Mouse (Mus musculus) MEL (cell line): ENCODE results near the gene Enox1.

Source experiments
- CHD2 ChIP-seq: IDR thresholded peaks from 2 replicates; pipeline ENCODE4 v1.6.1; 2011; ENCODE audit warnings: low read length, improper control_type of control experiment
- CTCF ChIP-seq, 3 experiments: IDR thresholded peaks in 2 of 3; conservative IDR thresholded peaks in 1 of 3; 2 replicates each; pipeline ENCODE4 v1.5.1; 2011 to 2012; ENCODE audit warnings: low read length in 3 of 3, low read depth in 2 of 3, mild to moderate bottlenecking in 2 of 3, improper control_type of control experiment in 1 of 3, inconsistent platforms in 1 of 3, mixed read lengths in 1 of 3, moderate library complexity in 1 of 3; ENCODE audit not compliant: control insufficient read depth in 1 of 3, insufficient read depth in 1 of 3, poor library complexity in 1 of 3, severe bottlenecking in 1 of 3
- E2F4 ChIP-seq: IDR thresholded peaks from 2 replicates; pipeline ENCODE4 v1.6.1; 2011; ENCODE audit warnings: low read depth, low read length, improper control_type of control experiment, borderline replicate concordance
- EP300 ChIP-seq, 2 experiments: IDR thresholded peaks; 2 replicates each; pipeline ENCODE4 v1.6.1; 2011; ENCODE audit warnings: improper control_type of control experiment in 2 of 2, low read length in 2 of 2, low read depth in 1 of 2, mild to moderate bottlenecking in 1 of 2
- JUND ChIP-seq: IDR thresholded peaks from 2 replicates; pipeline ENCODE4 v1.6.1; 2011; ENCODE audit warnings: low read depth, mild to moderate bottlenecking, improper control_type of control experiment, low read length
- POLR2A ChIP-seq, 2 experiments: IDR thresholded peaks; 2 replicates each; pipeline ENCODE4 v1.6.1; 2011 to 2012; ENCODE audit warnings: low read length in 2 of 2, mild to moderate bottlenecking in 2 of 2, control low read depth in 1 of 2, improper control_type of control experiment in 1 of 2, low read depth in 1 of 2, moderate library complexity in 1 of 2; ENCODE audit not compliant: control insufficient read depth in 1 of 2, insufficient read depth in 1 of 2, poor library complexity in 1 of 2
- POLR2AphosphoS5 ChIP-seq: IDR thresholded peaks from 2 replicates; pipeline ENCODE4 v1.6.1; 2012; ENCODE audit warnings: low read depth, borderline replicate concordance, mild to moderate bottlenecking, inconsistent platforms, low read length, moderate library complexity, mixed read lengths
- SMC3 ChIP-seq: IDR thresholded peaks from 2 replicates; pipeline ENCODE4 v1.6.1; 2011; ENCODE audit warnings: low read depth, low read length, improper control_type of control experiment
- ZC3H11A ChIP-seq: IDR thresholded peaks from 2 replicates; pipeline ENCODE4 v1.6.1; 2012; ENCODE audit warnings: low read depth, mild to moderate bottlenecking, inconsistent platforms, low read length, improper control_type of control experiment
- ZMIZ1 ChIP-seq: IDR thresholded peaks from 2 replicates; pipeline ENCODE4 v1.6.1; 2012; ENCODE audit warnings: low read depth, mild to moderate bottlenecking, inconsistent platforms, low read length, improper control_type of control experiment, moderate library complexity
- ZNF384 ChIP-seq: IDR thresholded peaks from 2 replicates; pipeline ENCODE4 v1.6.1; 2012; ENCODE audit warnings: low read depth, mild to moderate bottlenecking, inconsistent platforms, low read length, improper control_type of control experiment

DNA sequence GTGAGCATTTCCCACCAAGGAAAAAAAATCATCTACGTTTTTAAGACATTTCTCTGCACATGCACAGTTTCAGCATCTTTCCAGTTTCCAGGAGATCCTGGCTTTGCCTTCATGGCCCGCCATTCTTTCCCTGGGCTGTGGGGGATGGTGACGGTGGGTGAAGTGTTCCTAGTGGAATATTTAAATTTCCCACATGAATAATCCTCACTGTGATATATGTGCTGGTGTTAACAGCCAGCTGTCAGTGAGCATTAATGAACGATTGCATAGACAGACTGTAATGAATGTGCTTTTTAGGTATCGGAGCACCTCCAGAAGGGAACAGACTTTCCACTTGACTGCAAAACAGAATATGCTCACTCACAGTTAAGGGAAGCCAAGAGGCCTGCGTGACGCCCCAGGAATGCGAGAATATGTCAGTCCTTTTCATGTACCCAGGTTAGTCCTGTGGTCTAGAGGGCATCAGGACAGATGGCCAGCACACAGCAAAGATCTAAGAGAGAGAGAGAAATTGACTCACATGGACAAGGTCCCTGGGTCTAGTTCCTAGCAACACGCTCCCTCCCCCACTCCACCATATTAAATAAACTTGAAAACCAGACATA lies 558.5 kb downstream of the Enox1 start:
- TF ChIP-seq ZC3H11A (no peak), CTCF (IDR thresholded peaks at IDR 0.05 in 2 of 3, conservative IDR thresholded peaks at IDR 0.05 in 1 of 3; ENCODE audit: control insufficient read depth in 1 of 3, insufficient read depth in 1 of 3, low read depth in 2 of 3, low read length in 3 of 3, poor library complexity in 1 of 3, severe bottlenecking in 1 of 3) (no peak), SMC3 (no peak), POLR2A (IDR thresholded peaks at IDR 0.05; ENCODE audit: control insufficient read depth in 1 of 2, insufficient read depth in 1 of 2, low read depth in 1 of 2, low read length in 2 of 2, poor library complexity in 1 of 2) (no peak), ZMIZ1 (no peak), CHD2 (no peak), E2F4 (no peak), EP300 (IDR thresholded peaks at IDR 0.05; ENCODE audit: low read depth in 1 of 2, low read length in 2 of 2) (no peak), JUND (no peak), ZNF384 (no peak), POLR2AphosphoS5 (no peak)
